Mouse (Mus musculus): ENCODE data around the gene Scaf11. TPM values are rescaled to one million over a fixed set of nuclear protein-coding genes. Genes with fewer than 3 reads are reported as not detected.

The Scaf11 gene
- total and polyA plus RNA-seq, 2 experiments from 2014 or later, result 37.6 to 40.1 TPM

DNA sequence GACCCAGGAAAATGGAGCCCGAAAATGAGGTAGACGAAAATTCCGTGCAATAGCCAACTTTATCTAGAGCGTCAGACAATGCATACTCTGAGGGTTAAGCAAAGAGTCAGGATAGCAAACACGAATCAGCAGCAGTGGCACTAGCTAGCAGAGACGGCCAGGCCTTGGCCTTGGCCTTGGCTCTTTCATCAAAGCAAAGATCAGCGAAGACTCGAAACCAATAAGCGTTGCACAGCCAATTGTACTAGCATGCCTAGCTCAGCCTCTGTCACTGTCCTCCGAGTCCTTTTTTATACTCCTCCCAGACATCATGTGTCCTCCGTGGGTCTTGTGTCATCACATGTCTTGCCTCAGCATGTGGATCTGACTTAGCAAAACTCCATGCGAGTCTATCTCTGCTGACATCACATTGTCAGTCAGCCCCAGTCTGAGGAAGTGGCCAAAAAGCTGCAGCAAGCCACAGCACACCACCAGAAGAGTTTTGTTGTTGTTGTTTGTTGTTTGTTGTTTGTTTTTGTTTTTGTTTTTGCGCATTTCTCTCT is 5.8 kb upstream of the Scaf11 start:
- WGBS, result 93% methylated on average over 13 of the region's 13 CpGs

DNA sequence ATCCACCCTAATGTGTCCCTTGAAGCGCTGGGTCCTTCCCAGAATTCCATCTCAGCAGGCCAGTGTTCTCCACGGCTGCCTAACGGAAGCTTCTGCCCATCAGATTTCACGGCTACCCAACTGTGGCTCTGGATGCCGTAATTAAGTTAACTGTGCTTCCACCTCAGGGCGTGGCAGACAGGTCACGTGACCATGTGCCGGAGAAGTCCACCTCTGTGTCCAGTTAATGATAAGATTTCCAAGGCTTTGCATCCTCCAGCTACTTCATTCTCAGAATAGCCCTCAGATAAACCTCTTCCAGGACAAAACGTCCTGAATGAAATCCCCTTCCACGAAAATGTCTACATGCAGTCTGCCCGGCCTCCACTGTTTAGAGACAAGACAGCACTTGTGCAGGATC is 4.4 kb upstream of the Scaf11 start:
- Histone ChIP-seq H3K4me3 (ENCODE audit: low read depth, low read length) (no peak overlapping the region), H3K27ac (ENCODE audit: low read depth, low read length) (no peak overlapping the region), H3K4me2 (ENCODE audit: low read depth) (no peak overlapping the region), H3K36me3 (ENCODE audit: insufficient read depth) (no peaks in the 10 kb centered on the region), H3K27me3 (ENCODE audit: insufficient read depth, low read length) (no peaks in the 10 kb centered on the region), H3K4me1 (ENCODE audit: insufficient read depth) (0 out of 2 replicates have a peak, but pooled peaks cover 2% of the 10 kb centered on the region), H3K9me3 (ENCODE audit: low read length) (no peaks in the 10 kb centered on the region), H3K9ac (no peak overlapping the region)
- TF ChIP-seq CTCF (IDR thresholded peaks at IDR 0.05; ENCODE audit: low read depth), result no peak
- no peak for DNase-seq
- WGBS, result 94% methylated on average over 11 of the region's 11 CpGs
- ATAC-seq, result no peak

More for the DNA sequence above, 5.8 kb upstream of the Scaf11 start:
- H3K9ac ChIP-seq, result no peak overlapping the region
- no peak for TF ChIP-seq CTCF (IDR thresholded peaks at IDR 0.05; ENCODE audit: low read depth)
- H3K4me1 ChIP-seq (ENCODE audit: insufficient read depth), result 0 out of 2 replicates have a peak, but pooled peaks cover 2% of the 10 kb centered on the region
- H3K27me3 ChIP-seq (ENCODE audit: insufficient read depth, low read length), result no peaks in the 10 kb centered on the region
- DNase-seq (no peak), ATAC-seq (no peak)
- H3K4me3 ChIP-seq (ENCODE audit: low read depth, low read length), result no peak overlapping the region
- H3K4me2 ChIP-seq (ENCODE audit: low read depth), result no peak overlapping the region
- no peaks in the 10 kb centered on the region for H3K36me3 ChIP-seq (ENCODE audit: insufficient read depth)
- H3K27ac ChIP-seq (ENCODE audit: low read depth, low read length), result no peak overlapping the region
- no peaks in the 10 kb centered on the region for H3K9me3 ChIP-seq (ENCODE audit: low read length)

DNA sequence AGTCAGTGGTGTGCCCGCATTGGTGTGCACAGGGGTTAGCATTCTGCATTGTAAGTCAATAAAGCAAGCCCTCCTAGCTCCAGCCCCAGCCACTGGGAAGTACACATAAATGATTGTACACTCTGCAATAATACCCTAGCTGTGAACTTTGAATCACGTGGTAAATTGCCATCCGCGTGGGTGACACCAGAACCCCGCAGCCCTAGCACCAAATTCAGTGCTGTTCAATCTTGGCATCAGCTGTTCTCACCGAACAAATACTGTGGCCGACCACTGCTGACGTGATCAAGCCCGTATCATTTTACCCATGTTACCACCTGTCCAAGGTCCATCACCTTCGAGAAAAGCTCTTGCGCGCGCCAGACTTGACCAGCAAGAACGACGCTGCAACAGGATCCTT is 3.2 kb upstream of the Scaf11 start:
- Histone ChIP-seq H3K4me2 (ENCODE audit: low read depth) (no peak overlapping the region), H3K9ac (no peak overlapping the region), H3K9me3 (ENCODE audit: low read length) (no peaks in the 10 kb centered on the region), H3K27me3 (ENCODE audit: insufficient read depth, low read length) (no peaks in the 10 kb centered on the region), H3K36me3 (ENCODE audit: insufficient read depth) (no peaks in the 10 kb centered on the region), H3K4me1 (ENCODE audit: insufficient read depth) (0 out of 2 replicates have a peak, but pooled peaks cover 2% of the 10 kb centered on the region), H3K4me3 (ENCODE audit: low read depth, low read length) (no peak overlapping the region), H3K27ac (ENCODE audit: low read depth, low read length) (no peak overlapping the region)
- WGBS, result 97% methylated on average over 15 of the region's 15 CpGs
- DNase-seq (no peak), ATAC-seq (no peak)
- TF ChIP-seq CTCF (IDR thresholded peaks at IDR 0.05; ENCODE audit: low read depth), result no peak

DNA sequence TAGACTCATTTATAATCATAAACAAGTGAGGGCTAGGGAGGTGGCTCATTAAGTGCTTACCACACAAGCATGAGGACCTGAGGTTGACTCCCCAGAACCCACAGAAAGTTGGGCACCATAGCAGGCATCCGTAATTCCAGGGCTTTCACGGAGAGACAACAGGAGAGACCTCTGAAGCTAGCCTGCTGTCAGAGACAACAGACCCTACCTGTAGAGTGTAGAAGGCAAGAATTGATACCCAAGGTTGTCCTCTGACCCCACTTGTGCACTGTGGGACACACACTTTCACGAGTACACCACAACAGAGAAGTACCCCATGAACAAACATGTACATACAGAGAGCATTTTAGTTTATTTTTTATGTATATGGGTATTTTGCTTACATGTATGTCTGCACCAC is 2.0 kb upstream of the Scaf11 start:
- Histone ChIP-seq H3K9me3 (ENCODE audit: low read length) (no peaks in the 10 kb centered on the region), H3K4me1 (ENCODE audit: insufficient read depth) (0 out of 2 replicates have a peak, but pooled peaks cover 2% of the 10 kb centered on the region), H3K4me3 (ENCODE audit: low read depth, low read length) (no peak overlapping the region), H3K27ac (ENCODE audit: low read depth, low read length) (no peak overlapping the region), H3K27me3 (ENCODE audit: insufficient read depth, low read length) (no peaks in the 10 kb centered on the region), H3K9ac (no peak overlapping the region), H3K36me3 (ENCODE audit: insufficient read depth) (no peaks in the 10 kb centered on the region), H3K4me2 (ENCODE audit: low read depth) (no peak overlapping the region)
- 91% methylated on average over 3 of the region's 3 CpGs for WGBS
- no peak for TF ChIP-seq CTCF (IDR thresholded peaks at IDR 0.05; ENCODE audit: low read depth)
- no peak for ATAC-seq
- DNase-seq, result no peak

DNA sequence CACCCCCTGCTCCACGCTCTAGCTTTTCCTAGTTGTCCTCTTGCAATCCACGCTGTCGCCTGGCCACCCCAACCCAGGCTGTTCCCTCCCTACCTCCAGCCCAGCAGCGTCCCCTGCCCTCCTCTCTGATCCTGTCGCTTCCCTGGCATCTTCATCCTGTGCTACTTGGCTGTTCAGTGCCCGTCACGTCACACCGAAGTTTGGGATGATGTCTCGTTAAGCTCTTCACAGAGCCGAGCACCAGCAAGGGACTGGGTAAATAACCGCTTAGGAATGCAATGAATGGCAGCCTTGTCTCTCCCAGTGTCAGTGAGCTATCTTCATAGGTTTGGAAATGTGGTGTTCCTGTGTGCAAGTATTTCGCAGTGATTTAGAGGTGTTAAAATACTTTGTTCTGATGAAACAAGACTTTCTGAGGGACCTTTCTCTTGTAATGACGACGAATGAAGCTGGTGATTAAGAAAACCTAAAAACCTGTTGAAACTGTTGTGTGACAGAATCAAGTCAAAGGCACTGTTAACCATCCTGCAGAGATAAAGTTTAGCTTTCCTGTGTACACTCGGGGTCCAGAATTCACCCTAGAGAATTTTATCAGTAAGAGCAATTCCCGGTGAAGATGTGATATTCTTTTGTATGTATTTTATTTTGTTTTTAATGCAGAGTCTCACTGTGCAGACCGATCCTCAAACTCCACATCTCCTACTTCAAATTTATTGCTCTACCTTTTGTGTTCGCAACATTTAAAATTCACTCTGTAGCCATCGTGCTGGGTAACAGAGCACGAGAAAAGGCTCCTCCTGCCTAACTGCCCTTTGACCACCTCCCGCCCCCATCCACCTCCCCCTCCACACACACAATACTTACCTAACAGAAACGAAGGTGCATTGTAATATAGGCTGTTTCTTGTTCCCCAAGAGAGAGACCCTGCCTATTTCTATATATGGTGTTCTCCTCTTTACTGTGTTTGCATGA is 1.2 kb upstream of the Scaf11 start:
- Histone ChIP-seq H3K27ac (ENCODE audit: low read depth, low read length) (peak overlapping the region; percentile 84), H3K4me2 (ENCODE audit: low read depth) (peak overlapping the region; percentile 91), H3K9me3 (ENCODE audit: low read length) (no peaks in the 10 kb centered on the region), H3K9ac (peak overlapping the region; percentile 62), H3K4me1 (ENCODE audit: insufficient read depth) (0 out of 2 replicates have a peak, but pooled peaks cover 5% of the 10 kb centered on the region), H3K27me3 (ENCODE audit: insufficient read depth, low read length) (no peaks in the 10 kb centered on the region), H3K36me3 (ENCODE audit: insufficient read depth) (no peaks in the 10 kb centered on the region), H3K4me3 (ENCODE audit: low read depth, low read length) (peak overlapping the region; percentile 100)
- WGBS, result 14% methylated on average over 22 of the region's 22 CpGs
- TF ChIP-seq CTCF (IDR thresholded peaks at IDR 0.05; ENCODE audit: low read depth), result peak; percentile 13
- ATAC-seq (peak; percentile 21), DNase-seq (no peak)

DNA sequence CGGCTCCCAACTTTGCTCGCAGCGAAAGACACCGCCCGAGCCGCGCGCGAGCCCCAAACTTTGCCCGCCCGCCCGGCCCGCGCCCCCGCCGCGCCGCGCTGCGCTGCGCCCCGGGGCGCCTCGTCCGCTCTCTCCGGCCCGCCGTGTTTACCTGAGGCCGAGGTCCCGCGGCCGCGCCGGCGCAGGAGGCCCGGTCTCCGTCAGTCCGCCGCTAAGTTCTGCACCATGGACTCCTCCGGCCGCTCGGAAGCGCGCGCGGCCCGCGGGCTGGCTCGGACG is 253 bp downstream of the Scaf11 start:
- 0 out of 2 replicates have a peak, but pooled peaks cover 5% of the 10 kb centered on the region for H3K4me1 ChIP-seq (ENCODE audit: insufficient read depth)
- no peak for ATAC-seq
- H3K27ac ChIP-seq (ENCODE audit: low read depth, low read length), result peak overlapping the region; percentile 94
- DNase-seq, result no peak
- peak overlapping the region; percentile 100 for H3K4me3 ChIP-seq (ENCODE audit: low read depth, low read length)
- peak overlapping the region; percentile 50 for H3K4me2 ChIP-seq (ENCODE audit: low read depth)
- 0% methylated on average over 36 of the region's 50 CpGs for WGBS
- no peak for TF ChIP-seq CTCF (IDR thresholded peaks at IDR 0.05; ENCODE audit: low read depth)
- H3K36me3 ChIP-seq (ENCODE audit: insufficient read depth), result no peaks in the 10 kb centered on the region
- H3K9me3 ChIP-seq (ENCODE audit: low read length), result no peaks in the 10 kb centered on the region
- peak overlapping the region; percentile 72 for H3K9ac ChIP-seq
- no peaks in the 10 kb centered on the region for H3K27me3 ChIP-seq (ENCODE audit: insufficient read depth, low read length)

Data from forebrain, postnatal 0 days (tissue).